Mouse (Mus musculus): ENCODE measurements around the gene Rad51b.
"Not testable (repeated sequence)": the region's sequence is repeated elsewhere in the genome, so short reads cannot be mapped to it uniquely, and the experiment has no call there.

Gene Rad51b

GRCm38 (mm10) chr12:79297121-79297576 is at the start of gene Rad51b:
TSS of gene Rad51b (plus strand) at chr12:79297282.
- peak; percentile 56 for DNase-seq

- DNase-seq = no peak
Observed at GRCm38 (mm10) chr12:79248110-79248509, 49.0 kb upstream of the Rad51b start.

GRCm38 (mm10) chr12:79253294-79254053 is 43.6 kb upstream of the Rad51b start:
- no peak for DNase-seq

DNA sequence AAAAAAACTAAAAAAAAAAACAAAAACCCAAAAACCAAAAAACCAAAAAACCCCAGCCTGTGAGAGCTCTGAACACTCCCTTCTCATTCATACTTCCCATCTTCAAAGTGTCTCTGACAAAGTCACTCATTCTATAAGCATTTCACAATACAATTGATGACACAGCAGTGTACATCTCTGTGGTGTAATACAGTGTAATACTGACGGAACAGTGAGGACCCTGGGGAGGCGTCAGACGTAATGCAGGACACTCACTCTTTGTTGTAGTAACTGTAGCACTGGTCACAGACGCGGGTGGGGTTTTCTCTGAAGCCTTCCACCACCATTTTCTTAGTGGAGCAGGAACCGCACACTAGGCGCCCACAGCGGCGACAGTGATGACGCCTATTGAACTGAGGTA is 42.1 kb upstream of the Rad51b start:
- DNase-seq = no peak

GRCm38 (mm10) chr12:79260154-79260553 is 36.9 kb upstream of the Rad51b start:
- no peak for DNase-seq

GRCm38 (mm10) chr12:79261035-79261434 is 36.0 kb upstream of the Rad51b start:
- DNase-seq = no peak

DNA sequence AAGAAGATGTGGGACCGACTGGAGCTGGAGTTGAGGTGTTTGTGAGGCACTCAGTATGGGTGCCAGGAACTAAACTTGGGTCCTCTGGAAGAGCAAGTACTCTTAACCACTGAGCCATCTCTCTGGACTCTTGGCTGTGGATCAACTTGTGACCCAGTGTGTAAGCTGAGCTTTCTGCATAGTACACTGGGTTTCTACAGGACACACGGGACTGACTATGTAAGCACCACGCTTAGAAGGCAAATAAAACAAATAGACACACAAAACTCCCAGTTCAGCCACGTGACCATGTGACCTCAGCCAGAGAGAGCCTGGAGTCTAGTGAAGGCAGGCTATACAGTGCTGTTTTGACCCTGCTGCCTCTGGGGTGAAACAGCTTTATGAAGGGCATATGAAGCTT is 24.5 kb upstream of the Rad51b start:
- no peak for DNase-seq

GRCm38 (mm10) chr12:79279513-79280115 is 17.5 kb upstream of the Rad51b start:
- DNase-seq = no peak

DNA sequence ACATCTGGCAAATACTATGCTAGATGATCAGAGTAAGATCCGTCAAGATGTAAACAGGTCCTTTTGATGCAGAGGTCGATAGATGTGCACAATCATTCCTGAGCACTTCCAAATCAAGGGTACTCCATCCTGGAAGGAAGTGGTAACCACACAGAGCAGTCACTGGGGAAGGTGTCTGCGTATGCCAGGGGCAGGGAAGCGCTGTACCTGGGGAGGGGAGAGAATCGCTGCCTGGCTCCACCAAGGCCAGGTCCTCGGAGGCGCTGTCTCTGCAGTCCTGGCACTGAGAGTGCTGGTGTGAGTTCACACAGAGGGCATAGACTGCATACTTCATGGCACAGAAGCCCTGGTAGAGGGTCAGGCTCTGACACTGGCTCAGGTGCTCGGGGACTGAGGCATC is 14.5 kb upstream of the Rad51b start:
- no peak for DNase-seq

GRCm38 (mm10) chr12:79292874-79293273 is 4.2 kb upstream of the Rad51b start:
- no peak for DNase-seq

GRCm38 (mm10) chr12:79296126-79296816 is 811 bp upstream of the Rad51b start, which contains the start of gene Zfyve26:
TSS of gene Zfyve26 (minus strand) at chr12:79296304.
- peak; percentile 93 for DNase-seq

DNA sequence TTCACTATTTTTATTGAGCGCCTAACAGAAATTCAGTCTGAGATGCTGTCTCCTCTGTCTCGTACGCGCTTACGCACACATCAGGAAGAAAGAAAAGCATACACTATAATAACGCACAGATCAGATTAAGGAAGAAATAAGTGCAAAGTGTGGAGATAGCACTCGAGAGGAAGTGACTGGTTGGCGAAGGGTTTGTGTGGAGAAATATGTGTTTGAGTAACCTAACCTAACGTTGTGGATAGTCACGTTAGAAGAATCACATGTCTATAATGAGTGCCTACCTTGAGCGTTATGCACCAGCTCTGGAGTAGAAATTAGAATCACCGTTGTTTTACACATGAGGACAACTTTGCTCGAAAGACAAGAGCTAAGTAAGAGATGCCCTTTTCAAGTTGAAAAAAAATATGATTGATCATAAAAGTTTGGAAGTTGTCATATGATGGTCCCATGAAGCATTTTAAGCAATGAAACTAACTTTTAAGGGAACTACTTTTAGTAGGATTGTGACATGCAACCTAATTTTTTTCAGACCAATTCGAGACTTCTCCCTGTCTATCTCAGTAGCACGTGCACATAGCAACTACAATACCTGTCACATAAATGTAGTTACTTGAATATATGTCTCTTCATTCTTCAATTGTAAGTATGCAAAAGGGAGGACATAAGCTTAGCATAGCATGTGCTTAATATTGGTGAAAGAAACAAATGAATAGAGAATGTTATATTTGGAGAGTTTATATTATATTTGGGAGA is 978 bp downstream of the Rad51b start:
- no peak for DNase-seq

GRCm38 (mm10) chr12:79301802-79302201 is 4.7 kb downstream of the Rad51b start:
- no peak for DNase-seq

DNA sequence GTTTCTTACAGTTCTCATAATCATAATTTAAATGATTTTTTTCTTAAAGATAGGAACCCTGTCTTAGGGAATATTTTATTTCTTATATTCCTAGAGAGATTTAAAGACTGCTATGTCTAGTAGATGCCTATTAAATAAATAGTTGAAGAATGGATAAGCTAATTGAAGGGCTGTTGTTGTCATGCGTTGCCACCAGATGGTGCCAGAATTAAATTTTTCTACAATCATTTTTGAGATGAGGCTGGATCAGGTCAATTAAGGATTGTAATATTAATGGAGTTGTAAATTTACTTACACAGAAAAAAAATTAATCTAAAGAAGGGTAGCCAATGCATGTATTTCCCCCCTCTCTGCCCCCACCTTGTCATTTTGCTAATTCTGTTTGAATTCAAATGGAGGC is 8.0 kb downstream of the Rad51b start:
- DNase-seq = no peak

DNA sequence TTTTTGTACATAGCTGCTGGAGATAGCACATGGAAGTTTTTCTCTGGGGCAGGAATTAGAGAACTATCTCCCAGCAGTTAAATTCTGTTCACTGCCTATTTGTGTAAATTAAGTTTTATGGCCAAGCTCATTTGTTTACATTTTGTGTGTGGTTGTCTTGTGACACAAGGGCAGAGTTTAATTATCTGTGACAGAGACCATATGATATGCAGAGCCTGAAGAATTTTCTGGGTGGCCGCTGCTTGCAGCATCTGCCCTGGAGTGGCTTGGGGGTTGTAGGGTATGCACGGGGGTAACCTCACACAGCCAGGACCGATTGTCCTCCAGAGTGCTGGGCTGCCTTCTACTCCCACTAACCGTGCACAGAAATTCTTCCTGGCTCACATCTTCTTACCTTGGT is 8.9 kb downstream of the Rad51b start:
- DNase-seq = no peak

DNA sequence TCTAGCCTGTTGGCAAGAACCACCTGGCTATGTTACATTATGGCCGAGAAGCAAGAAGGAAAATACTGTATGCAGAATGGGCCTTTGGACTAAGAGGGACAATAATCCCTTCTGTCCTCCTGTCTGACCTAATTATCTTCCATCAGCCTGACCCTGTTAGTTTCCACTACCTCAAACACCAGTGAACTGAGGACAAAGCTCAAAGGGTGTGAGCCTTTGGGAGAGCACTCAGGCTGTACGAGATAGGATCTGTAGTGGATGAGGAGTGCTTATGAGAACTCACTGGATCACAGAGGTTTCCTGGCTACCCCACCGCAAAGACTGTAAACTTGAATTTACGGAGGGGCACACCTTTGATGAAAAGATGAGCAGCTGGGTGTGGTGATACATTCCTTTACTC is 16.6 kb downstream of the Rad51b start:
- no peak for DNase-seq

DNA sequence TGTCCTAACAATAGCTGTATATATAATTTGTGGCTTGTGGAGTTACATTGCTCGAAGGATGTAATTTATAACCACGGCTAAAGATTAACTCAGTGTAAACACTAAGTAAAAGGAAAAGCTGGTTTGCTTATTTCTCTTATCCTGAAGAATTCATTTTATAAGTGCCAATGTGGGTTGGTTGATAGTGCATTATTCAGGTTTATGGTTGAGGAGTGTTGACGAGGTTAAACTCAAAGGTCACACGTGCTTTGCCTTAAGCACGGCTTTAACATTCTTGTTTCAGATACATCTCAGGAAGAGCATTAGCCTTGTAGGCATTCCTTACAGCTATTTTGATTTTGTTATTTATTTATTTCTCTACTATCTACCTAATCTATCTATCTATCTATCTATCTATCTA is 20.3 kb downstream of the Rad51b start:
- DNase-seq = no peak

DNA sequence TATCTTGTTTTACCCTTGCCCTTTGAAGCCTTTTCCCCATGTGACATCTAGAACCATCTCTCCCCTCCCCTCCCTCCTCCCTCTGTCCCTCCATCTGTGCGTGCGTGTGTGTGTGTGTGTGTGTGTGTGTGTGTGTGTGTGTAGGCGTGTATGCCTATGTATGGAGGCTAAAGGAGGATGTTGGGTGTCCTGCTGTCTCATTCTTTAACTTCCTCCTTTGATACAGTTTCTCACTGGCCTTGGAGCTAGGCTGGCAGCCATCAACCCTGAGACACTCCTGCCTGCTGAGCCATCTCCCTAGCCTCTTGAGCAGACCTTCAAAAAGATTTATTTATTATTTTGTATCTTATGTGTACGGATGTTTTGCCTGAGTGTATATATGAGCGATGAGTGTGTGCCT is 23.8 kb downstream of the Rad51b start:
- no peak for DNase-seq

DNA sequence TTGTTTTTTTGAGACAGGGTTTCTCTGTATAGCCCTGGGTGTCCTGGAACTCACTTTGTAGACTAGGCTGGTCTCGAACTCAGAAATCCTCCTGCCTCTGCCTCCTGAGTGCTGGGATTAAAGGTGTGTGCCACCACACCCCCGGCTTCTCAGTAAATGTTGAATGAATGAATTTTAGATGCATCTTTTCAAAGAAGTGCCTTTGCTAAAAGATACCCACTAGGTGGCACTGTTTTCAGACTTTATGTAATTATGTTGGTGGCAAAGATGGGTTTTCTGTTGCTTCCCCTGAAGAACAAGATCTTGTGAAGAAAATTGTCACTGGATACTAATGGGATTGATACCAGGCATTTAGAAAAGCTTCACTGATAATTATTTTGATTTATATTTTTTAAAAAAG is 25.5 kb downstream of the Rad51b start:
- DNase-seq = not testable (repeated sequence)

DNA sequence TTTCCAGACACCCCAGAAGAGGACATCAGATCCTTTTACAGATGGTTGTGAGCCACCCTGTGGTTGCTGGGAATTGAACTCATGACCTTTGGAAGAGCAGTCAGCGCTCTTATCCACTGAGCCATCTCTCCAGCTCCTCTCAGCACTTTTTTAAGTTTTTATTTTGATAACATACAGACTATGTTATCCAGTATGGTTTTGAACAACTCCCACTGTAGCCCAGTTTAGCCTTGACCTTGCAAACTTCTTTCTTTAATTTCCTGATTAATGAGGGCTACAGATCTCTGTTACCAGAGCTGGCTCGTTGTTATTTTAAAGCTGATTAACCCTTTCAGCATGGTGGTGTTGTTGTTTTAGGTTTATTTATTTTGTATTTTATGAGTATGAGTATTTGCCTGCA is 29.2 kb downstream of the Rad51b start:
- DNase-seq = no peak

DNA sequence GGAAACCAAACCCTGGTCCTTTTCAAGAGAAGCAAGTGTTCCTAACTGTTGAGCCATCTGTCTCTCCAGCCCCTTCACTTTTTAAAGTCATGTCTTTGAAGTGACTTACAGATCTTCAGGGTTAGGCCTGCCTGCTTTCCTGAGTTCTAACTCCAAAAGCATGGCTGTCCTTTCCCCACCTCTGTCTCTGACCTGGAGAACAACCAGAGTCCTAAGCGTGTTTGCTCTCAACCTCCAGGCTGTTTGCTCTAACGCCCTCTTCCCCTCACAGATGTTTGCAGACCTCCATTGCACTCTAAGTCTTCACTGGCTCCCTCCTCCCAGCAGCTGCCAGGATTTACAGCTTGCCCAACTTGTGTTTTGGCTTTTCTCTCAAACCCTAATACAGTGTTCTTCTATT is 29.7 kb downstream of the Rad51b start:
- no peak for DNase-seq

- DNase-seq = no peak
Observed at GRCm38 (mm10) chr12:79327868-79328267, 30.8 kb downstream of the Rad51b start.

DNA sequence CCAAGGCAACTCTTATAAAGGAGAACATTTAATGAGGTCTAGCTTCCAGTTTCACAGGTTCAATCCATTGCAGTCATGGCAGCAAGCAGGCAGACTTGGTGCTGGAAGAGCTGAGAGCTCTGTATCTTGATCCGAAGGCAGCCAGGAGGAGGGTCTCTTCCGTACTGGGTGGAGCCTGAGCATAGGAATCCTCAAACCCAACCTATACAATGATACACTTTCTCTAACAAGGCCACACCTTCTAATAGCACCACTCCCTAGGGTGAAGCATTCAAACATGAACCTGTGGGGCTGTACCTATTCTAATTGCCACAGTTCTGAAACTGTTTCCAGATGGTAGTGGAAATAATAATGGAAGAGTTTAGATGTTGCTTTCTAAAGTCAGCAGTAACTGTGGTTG is 33.5 kb downstream of the Rad51b start:
- no peak for DNase-seq

Measured in cerebellum, adult 11-12 months (tissue).